Mouse (Mus musculus) heart, postnatal 0 days (tissue): ENCODE data around the gene Hipk2.

ENCODE experiments used
- CTCF ChIP-seq: IDR thresholded peaks from 2 replicates; pipeline ENCODE4 v1.5.1; 2016; ENCODE audit warnings: antibody characterized with exemption, control low read depth, low read depth
- EP300 ChIP-seq: IDR thresholded peaks from 2 replicates; pipeline ENCODE4 v1.6.1; 2016; ENCODE audit warnings: antibody characterized with exemption, low read depth

DNA sequence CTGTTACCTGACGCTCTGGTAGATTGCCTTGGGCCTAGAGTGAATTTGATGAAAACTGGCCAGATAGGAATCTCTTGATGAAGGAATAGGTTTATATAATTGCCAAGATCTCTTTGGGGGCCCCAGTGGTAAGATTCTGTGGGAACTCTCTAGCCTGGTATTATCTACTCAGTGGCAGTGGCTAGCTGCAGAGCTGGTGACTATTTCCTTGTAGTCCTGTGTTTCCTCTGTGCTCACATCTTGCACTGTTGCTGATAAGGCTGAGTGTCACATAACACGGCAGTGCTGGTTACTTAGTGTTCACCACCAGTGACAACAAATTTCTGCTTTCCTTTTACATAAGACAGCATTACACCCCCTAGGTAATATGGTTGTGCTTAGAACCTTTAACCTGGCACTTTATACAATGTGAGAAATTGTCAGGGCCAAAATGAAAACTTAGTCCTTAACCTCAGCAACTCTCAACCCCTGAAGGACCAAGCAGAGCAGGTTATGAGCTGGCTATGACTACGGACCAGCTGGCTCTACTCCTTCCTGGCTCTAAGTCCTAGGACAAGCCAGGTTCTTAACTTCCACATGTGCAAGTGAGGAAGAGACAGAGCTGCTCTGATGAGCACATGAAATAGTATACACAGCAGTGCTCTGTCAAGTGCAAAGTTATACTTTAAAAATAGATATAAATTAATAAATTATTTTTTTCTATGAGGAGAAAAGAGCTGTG is 80.7 kb downstream of the Hipk2 start:
- TF ChIP-seq CTCF (no peak), EP300 (no peak)
